Mouse (Mus musculus) heart, adult 2 months (tissue): ENCODE data around the gene Mvb12b. TPM values are rescaled to one million over a fixed set of nuclear protein-coding genes. Genes with fewer than 3 reads are reported as not detected.

Experiments
- DNase-seq, 2 experiments: peaks; one replicate each; pipeline ENCODE4 v3.0.0; 2021
- H3K27ac ChIP-seq: fragments of 200-600 bp; 2 replicates; pipeline ENCODE4 v1.8.1; 2022
- H3K27me3 ChIP-seq: fragments of 200-500 bp; 2 replicates; pipeline ENCODE4 v1.6.1; 2012; ENCODE audit warnings: mild to moderate bottlenecking, low read length, inconsistent platforms, mixed read lengths; ENCODE audit not compliant: control insufficient read depth, insufficient read depth
- H3K36me3 ChIP-seq: fragments of 200-500 bp; 2 replicates; pipeline ENCODE4 v1.6.1; 2012; ENCODE audit warnings: low read length, inconsistent platforms; ENCODE audit not compliant: control insufficient read depth, insufficient read depth
- H3K4me1 ChIP-seq: fragments of 200-500 bp; 2 replicates; pipeline ENCODE4 v1.6.1; 2011; ENCODE audit warnings: low read length; ENCODE audit not compliant: control insufficient read depth, insufficient read depth
- H3K4me3 ChIP-seq: fragments of 200-600 bp; 2 replicates; pipeline ENCODE4 v1.8.1; 2022
- H3K79me2 ChIP-seq: fragments of 200-500 bp; replicated peaks from 2 replicates; pipeline ENCODE4 v1.6.1; 2012; ENCODE audit warnings: mild to moderate bottlenecking, inconsistent platforms, low read length, moderate library complexity, mixed read lengths; ENCODE audit not compliant: control insufficient read depth, insufficient read depth
- H3K9ac ChIP-seq: fragments of 200-500 bp; 2 replicates; pipeline ENCODE4 v1.6.1; 2012; ENCODE audit warnings: low read depth, mild to moderate bottlenecking, control low read depth, inconsistent platforms, low read length, mixed read lengths
- CTCF ChIP-seq: fragments of 200-600 bp; IDR thresholded peaks from 2 replicates; pipeline ENCODE4 v1.8.1; 2022; ENCODE audit warnings: antibody characterized with exemption, mild to moderate bottlenecking, moderate library complexity
- EP300 ChIP-seq: fragments of 200-500 bp; IDR thresholded peaks from 2 replicates; pipeline ENCODE4 v1.6.1; 2011; ENCODE audit warnings: low read depth, low read length, control low read depth; ENCODE audit not compliant: insufficient read depth
- POLR2A ChIP-seq: fragments of 200-500 bp; IDR thresholded peaks from 2 replicates; pipeline ENCODE4 v1.6.1; 2011; ENCODE audit warnings: mild to moderate bottlenecking, low read depth, low read length, control low read depth; ENCODE audit not compliant: insufficient read depth
- WGBS: fragments of 180-500 bp; shearing (Covaris S2); methylation state at CpG from one replicate; pipeline ENCODE4 v1.1.7; 2018; 5-methylcytosine and 5-hydroxymethylcytosine counted together
- intact Hi-C: fragments of 180-260 bp; cut with DNase I; formaldehyde crosslinking; loops from one replicate; pipeline ENCODE4 v1.15.1; 2025
- polyA plus RNA-seq: library from polyadenylated mRNA; depleted of rRNA; stranded (reverse); fragments of >200 nt; gene quantifications from 2 replicates; pipeline ENCODE4 v1.2.3, GENCODE M21; 2012
- total RNA-seq, 2 experiments: library from RNA; stranded (reverse); gene quantifications; 2 replicates each; pipeline ENCODE4 v1.2.3; 2021

The Mvb12b gene
- total and polyA plus RNA-seq, 3 experiments: 17.8 to 21.6 (median 20.4) TPM

DNA sequence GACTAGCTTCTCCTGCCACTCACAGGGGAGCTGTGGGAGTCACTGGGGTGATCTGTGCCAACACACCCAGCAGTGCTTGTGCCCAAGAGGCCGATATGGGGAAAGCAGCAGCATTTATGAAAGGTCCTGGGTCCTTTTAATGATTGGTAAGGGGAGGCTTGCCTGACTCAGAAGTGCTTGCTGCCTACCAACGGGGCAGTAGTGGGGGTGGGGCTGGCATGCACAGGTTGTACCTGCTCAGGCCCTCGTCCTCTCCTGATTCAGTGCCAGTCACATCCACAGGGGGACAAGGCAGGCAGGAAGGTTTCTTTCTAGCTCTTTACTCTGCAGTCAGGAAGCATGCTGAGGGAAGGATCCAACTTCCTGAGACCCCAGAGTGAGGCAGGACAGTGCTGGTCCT lies 150.6 kb downstream of the Mvb12b start:
- intact Hi-C loops: no loop called here

GRCm38 (mm10) chr2:33736722-33737121 lies 151.0 kb downstream of the Mvb12b start:
- no peaks in the 10 kb centered on the region for H3K79me2 ChIP-seq
- H3K4me3 ChIP-seq: no peak overlapping the region
- no peaks in the 10 kb centered on the region for H3K27me3 ChIP-seq
- intact Hi-C loops: no loop called here
- H3K27ac ChIP-seq: no peak overlapping the region
- TF ChIP-seq CTCF: peak; percentile 98
- no peak for TF ChIP-seq POLR2A
- no peak overlapping the region for H3K9ac ChIP-seq
- 0% methylated on average over 2 of the region's 2 CpGs for WGBS
- H3K36me3 ChIP-seq: no peaks in the 10 kb centered on the region
- peak; percentile 51 to 73 for DNase-seq
- no peaks in the 10 kb centered on the region for H3K4me1 ChIP-seq

More for the DNA sequence above, 150.6 kb downstream of the Mvb12b start:
- no peak for DNase-seq
- H3K36me3 ChIP-seq: no peaks in the 10 kb centered on the region
- H3K79me2 ChIP-seq: no peaks in the 10 kb centered on the region
- no peak overlapping the region for H3K4me3 ChIP-seq
- no peaks in the 10 kb centered on the region for H3K27me3 ChIP-seq
- H3K4me1 ChIP-seq: no peaks in the 10 kb centered on the region
- 57% methylated on average over 3 of the region's 3 CpGs for WGBS
- TF ChIP-seq CTCF: no peak
- no peak for TF ChIP-seq POLR2A
- TF ChIP-seq EP300: no peak
- no peak overlapping the region for H3K27ac ChIP-seq
- H3K9ac ChIP-seq: no peak overlapping the region

DNA sequence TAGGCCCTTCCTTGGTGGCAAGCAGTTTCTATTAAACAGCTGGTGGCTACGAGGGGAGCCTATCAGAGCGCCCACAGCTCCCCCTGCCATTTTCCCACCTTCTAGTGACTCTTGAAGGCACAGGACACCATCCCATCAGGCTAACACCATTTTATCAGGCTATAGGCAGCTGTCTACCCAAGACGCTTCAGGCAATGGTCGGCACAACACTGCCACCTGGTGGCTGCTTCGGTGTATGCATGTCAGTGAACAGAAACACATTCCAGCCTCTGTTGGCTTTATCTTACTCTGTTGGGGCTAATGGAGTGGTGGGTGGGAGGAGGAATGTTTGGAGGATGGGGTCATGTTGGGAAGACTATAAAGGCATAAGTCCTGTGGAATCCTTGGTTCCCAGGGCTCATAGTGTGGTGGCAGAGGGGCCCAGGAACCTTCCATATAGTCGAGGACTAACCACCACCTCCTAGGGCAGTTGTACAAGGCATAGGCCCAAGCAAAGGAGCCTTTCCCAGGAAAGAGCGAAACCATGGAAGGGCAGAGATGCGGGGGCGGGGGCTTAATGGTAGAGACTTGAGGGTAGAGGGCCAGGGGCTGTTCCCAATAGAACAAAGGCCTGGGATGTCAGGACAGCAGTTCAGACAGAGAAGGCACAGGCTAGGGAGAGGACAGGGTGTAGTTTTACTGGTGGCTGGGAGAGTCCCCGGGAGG lies 152.8 kb downstream of the Mvb12b start:
- DNase-seq: peak; percentile 53 to 85
- H3K79me2 ChIP-seq: no peaks in the 10 kb centered on the region
- H3K4me3 ChIP-seq: no peak overlapping the region
- WGBS: 40% methylated on average over 10 of the region's 10 CpGs
- no peaks in the 10 kb centered on the region for H3K4me1 ChIP-seq
- no peaks in the 10 kb centered on the region for H3K36me3 ChIP-seq
- TF ChIP-seq POLR2A (no peak), EP300 (no peak), CTCF (peak; percentile 99)
- H3K27ac ChIP-seq: no peak overlapping the region
- H3K27me3 ChIP-seq: no peaks in the 10 kb centered on the region
- H3K9ac ChIP-seq: no peak overlapping the region
- intact Hi-C loops: loop anchor here (1.0 to 2.0 kb wide), 2 partner anchors 53 to 248 kb away; no protein-coding TSS in a partner anchor

DNA sequence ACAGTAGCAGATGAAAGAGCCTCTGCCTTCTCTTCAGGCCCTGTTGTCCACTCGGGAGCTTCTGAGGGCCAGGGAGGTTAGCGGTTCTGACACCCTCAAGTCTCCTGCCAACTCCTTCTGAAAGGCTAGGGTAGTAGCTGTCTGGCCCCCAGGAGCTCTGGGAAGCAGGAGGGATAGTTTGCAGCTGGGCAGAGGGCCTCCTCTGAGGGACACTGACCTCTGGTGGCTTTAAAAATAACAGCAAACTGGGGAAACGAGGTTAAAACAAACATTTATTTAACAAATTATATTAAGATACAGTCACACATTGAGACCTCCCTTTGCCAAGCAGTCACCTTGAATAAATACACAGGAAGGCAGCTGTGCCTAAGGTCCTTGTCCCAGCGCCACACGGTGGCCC lies 158.0 kb downstream of the Mvb12b start:
- no peak overlapping the region for H3K27ac ChIP-seq
- no peak for DNase-seq
- intact Hi-C loops: no loop called here

GRCm38 (mm10) chr2:33727199-33727598 lies 160.5 kb downstream of the Mvb12b start:
- Histone ChIP-seq H3K9ac (no peak overlapping the region), H3K36me3 (no peaks in the 10 kb centered on the region), H3K27ac (no peak overlapping the region), H3K4me1 (no peaks in the 10 kb centered on the region), H3K27me3 (no peaks in the 10 kb centered on the region), H3K79me2 (no peaks in the 10 kb centered on the region), H3K4me3 (no peak overlapping the region)
- intact Hi-C loops: no loop called here
- no peak for DNase-seq
- TF ChIP-seq EP300 (no peak), CTCF (no peak), POLR2A (no peak)
- WGBS: 35% methylated on average over 6 of the region's 6 CpGs

More for the DNA sequence above, 158.0 kb downstream of the Mvb12b start:
- TF ChIP-seq CTCF (peak; percentile 52), EP300 (no peak), POLR2A (no peak)
- Histone ChIP-seq H3K4me3 (no peak overlapping the region), H3K9ac (no peak overlapping the region), H3K4me1 (no peaks in the 10 kb centered on the region), H3K27me3 (no peaks in the 10 kb centered on the region), H3K79me2 (no peaks in the 10 kb centered on the region), H3K36me3 (no peaks in the 10 kb centered on the region)
- WGBS: 46% methylated on average over 5 of the region's 5 CpGs

GRCm38 (mm10) chr2:33720380-33720898 lies 167.3 kb downstream of the Mvb12b start:
- intact Hi-C loops: no loop called here
- Histone ChIP-seq H3K27ac (no peak overlapping the region), H3K4me3 (no peak overlapping the region), H3K36me3 (no peaks in the 10 kb centered on the region), H3K27me3 (0 out of 2 replicates have a peak, but pooled peaks cover 5% of the 10 kb centered on the region), H3K4me1 (no peaks in the 10 kb centered on the region), H3K79me2 (no peaks in the 10 kb centered on the region), H3K9ac (no peak overlapping the region)
- WGBS: 25% methylated on average over 9 of the region's 9 CpGs
- DNase-seq: no peak
- TF ChIP-seq EP300 (no peak), POLR2A (no peak), CTCF (no peak)
